Mouse (Mus musculus) liver, adult 2 months (tissue): ENCODE measurements at regions not wholly inside any gene's neighbourhood (a gene's known extent, or its start where the extent isn't known, plus 50 kb on each side); places are given as distances from the start of the nearest gene placed in this dataset.

Source experiments
- DNase-seq: peaks from one replicate; pipeline ENCODE4 v3.0.0-alpha.2; 2011; ENCODE audit warnings: low read depth, low spot score; ENCODE audit errors: extremely low read depth
- H3K27ac ChIP-seq: fragments of 200-500 bp; replicated peaks from 2 replicates; pipeline ENCODE4 v1.5.1; 2012; ENCODE audit warnings: low read depth, mild to moderate bottlenecking, control low read depth, inconsistent platforms, low read length; ENCODE audit not compliant: insufficient read depth
- H3K27me3 ChIP-seq: fragments of 200-500 bp; 2 replicates; pipeline ENCODE4 v1.6.1; 2012; ENCODE audit warnings: mild to moderate bottlenecking, moderate library complexity, low read length, inconsistent platforms; ENCODE audit not compliant: control insufficient read depth, insufficient read depth
- H3K36me3 ChIP-seq: fragments of 200-500 bp; 2 replicates; pipeline ENCODE4 v1.6.1; 2012; ENCODE audit warnings: low read length, inconsistent platforms; ENCODE audit not compliant: control insufficient read depth, insufficient read depth
- H3K4me1 ChIP-seq: fragments of 200-500 bp; 2 replicates; pipeline ENCODE4 v1.6.1; 2011; ENCODE audit warnings: low read length; ENCODE audit not compliant: control insufficient read depth, insufficient read depth
- H3K4me3 ChIP-seq: fragments of 200-500 bp; 2 replicates; pipeline ENCODE4 v1.5.1; 2011; ENCODE audit warnings: low read depth, mild to moderate bottlenecking, control low read depth, low read length, moderate library complexity; ENCODE audit not compliant: insufficient read depth
- H3K79me2 ChIP-seq: fragments of 200-500 bp; 2 replicates; pipeline ENCODE4 v1.6.1; 2012; ENCODE audit warnings: inconsistent platforms, mild to moderate bottlenecking, low read length, moderate library complexity; ENCODE audit not compliant: control insufficient read depth, insufficient read depth
- H3K9ac ChIP-seq: fragments of 200-500 bp; 2 replicates; pipeline ENCODE4 v1.6.1; 2012; ENCODE audit warnings: low read depth, mild to moderate bottlenecking, control low read depth, inconsistent platforms, low read length
- CTCF ChIP-seq: fragments of 200-500 bp; IDR thresholded peaks from 2 replicates; pipeline ENCODE4 v1.5.1; 2011; ENCODE audit warnings: low read depth, low read length, control low read depth
- POLR2A ChIP-seq: fragments of 200-500 bp; IDR thresholded peaks from 2 replicates; pipeline ENCODE4 v1.6.1; 2011; ENCODE audit warnings: low read length, control low read depth; ENCODE audit not compliant: insufficient read depth; ENCODE audit errors: extremely low read depth
- WGBS: fragments of 180-500 bp; shearing (Covaris S2); methylation state at CpG from one replicate; pipeline ENCODE4 v1.1.7; 2018; 5-methylcytosine and 5-hydroxymethylcytosine counted together

DNA sequence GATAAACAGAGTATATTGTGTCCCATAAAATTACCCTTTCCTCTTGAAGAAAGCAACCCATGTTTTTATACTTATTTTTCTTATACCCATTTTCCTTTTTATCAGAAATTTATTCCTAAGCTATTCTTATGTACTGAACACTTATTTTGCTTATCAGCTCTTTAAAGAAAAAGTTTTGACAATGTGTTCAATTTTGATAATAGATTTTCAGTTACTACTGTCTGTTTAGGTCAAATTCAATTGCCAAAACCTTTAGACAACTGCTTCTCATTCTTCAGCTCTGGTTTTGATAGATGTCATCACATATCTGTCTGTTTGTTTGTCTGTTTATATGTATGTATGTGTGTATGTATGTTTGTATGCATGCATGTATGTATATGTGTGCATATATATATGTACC is 117.8 kb upstream of the Hapln1 start:
- H3K79me2 ChIP-seq = no peaks in the 10 kb centered on the region
- no peaks in the 10 kb centered on the region for H3K36me3 ChIP-seq
- H3K27me3 ChIP-seq = no peaks in the 10 kb centered on the region
- H3K4me3 ChIP-seq = no peak overlapping the region
- no peak for DNase-seq
- TF ChIP-seq CTCF (no peak), POLR2A (no peak)
- H3K9ac ChIP-seq = no peak overlapping the region
- no peak overlapping the region for H3K27ac ChIP-seq
- no peaks in the 10 kb centered on the region for H3K4me1 ChIP-seq

DNA sequence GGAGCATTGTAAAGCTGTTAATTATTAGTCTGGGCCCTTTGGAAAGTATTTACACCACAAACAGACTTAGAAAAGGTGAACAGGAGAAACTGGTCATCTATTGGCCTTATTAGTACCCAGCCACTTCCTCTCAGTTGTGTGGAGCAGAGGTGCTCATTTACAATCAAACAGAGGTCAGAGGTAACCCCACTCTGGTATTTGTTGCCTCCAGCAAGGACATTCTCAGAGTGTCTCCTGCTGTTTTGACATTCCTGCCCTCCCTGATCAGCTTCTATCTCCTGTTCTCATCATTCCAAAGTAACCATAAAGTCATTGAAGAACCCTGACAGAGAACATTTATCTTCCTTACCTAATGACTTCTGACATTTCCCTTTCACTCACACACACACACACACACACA is 116.1 kb upstream of the Hapln1 start:
- no peak overlapping the region for H3K27ac ChIP-seq
- no peaks in the 10 kb centered on the region for H3K36me3 ChIP-seq
- no peak overlapping the region for H3K4me3 ChIP-seq
- H3K9ac ChIP-seq = no peak overlapping the region
- no peaks in the 10 kb centered on the region for H3K4me1 ChIP-seq
- H3K79me2 ChIP-seq = no peaks in the 10 kb centered on the region
- no peak for TF ChIP-seq POLR2A
- TF ChIP-seq CTCF = no peak
- DNase-seq = no peak
- no peaks in the 10 kb centered on the region for H3K27me3 ChIP-seq

DNA sequence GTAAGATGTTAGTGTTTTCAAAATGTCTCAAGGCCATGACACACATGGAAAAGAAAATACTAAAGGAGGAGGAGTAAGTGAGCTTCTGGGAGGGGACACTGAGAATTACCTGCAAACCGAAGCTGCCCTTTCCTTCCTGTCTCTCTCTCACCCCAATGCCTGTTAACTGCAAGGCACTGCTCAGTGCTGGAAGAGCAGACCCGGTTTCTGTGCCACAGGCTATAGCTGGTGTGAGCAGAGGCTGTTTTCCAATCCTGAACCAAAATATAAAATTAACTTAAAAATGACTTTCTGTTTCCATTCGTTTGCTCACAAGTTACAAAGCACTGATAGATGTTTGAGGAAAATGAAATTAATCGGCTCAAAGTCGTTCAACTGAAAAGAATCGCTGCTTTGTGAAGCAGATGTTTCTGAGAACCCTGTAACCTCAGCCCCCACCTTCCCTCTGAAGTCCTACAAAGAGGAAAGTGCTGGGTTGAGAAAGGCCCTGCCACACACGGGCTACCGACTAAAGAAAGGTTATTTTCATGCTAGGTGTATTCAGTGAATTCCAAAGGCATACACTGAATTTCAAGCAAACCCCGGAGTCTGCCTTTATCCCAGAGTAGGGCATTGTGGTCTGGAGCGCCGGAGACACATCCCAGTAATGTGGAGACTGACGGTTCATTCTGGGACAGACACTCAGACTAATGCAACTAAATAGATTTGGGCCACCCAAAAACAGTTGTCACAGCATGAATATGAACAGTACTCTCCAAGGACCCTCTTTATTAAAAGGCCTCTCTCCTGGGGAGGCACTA is 111.1 kb upstream of the Hapln1 start:
- Histone ChIP-seq H3K4me1 (no peaks in the 10 kb centered on the region), H3K27ac (no peak overlapping the region), H3K27me3 (no peaks in the 10 kb centered on the region), H3K36me3 (no peaks in the 10 kb centered on the region), H3K79me2 (no peaks in the 10 kb centered on the region), H3K9ac (no peak overlapping the region), H3K4me3 (no peak overlapping the region)
- 75% methylated on average over 12 of the region's 12 CpGs for WGBS
- no peak for DNase-seq
- TF ChIP-seq POLR2A (no peak), CTCF (no peak)

DNA sequence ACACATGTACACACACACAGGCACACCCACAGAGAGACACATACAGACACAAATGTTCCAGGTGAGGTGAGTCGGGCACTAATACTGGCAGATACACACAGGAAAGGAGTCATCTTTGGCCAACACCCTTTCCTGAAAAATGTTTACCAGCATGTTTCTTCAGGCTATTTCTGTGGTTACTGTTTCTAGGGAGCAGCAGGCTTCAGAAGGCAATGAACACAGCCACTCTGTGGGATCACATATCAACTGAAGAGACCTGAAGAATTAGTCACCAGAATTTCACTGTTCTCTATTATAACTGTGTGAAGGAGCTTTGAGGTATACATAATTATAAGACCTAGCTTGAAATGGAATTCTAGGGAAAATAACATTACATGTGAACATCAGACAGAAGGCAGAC is 94.7 kb upstream of the Hapln1 start:
- no peak overlapping the region for H3K27ac ChIP-seq
- H3K4me3 ChIP-seq = no peak overlapping the region
- no peaks in the 10 kb centered on the region for H3K27me3 ChIP-seq
- no peaks in the 10 kb centered on the region for H3K79me2 ChIP-seq
- H3K9ac ChIP-seq = no peak overlapping the region
- TF ChIP-seq POLR2A (no peak), CTCF (no peak)
- no peak for DNase-seq
- WGBS = 85% methylated on average over 1 of the region's 1 CpGs
- no peaks in the 10 kb centered on the region for H3K4me1 ChIP-seq
- H3K36me3 ChIP-seq = no peaks in the 10 kb centered on the region

DNA sequence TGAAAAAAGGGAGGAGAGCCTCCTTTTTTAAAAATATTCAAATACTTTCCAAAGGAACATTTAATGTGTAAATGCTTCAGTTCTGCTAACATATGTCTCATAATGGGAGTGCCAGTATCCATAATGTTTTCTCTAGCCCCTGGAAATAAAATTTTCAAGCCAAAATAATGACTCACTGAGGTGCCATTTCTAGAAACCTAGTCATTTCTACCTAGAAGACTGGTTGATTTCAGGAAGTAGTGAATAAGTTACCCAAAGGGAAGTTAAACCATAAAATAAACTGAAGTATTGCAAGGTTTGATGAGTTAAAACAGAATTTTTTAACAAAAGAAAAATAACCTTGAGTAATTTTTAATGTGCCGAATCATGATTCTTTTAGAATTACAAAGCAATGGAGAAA is 85.8 kb upstream of the Hapln1 start:
- no peak overlapping the region for H3K27ac ChIP-seq

DNA sequence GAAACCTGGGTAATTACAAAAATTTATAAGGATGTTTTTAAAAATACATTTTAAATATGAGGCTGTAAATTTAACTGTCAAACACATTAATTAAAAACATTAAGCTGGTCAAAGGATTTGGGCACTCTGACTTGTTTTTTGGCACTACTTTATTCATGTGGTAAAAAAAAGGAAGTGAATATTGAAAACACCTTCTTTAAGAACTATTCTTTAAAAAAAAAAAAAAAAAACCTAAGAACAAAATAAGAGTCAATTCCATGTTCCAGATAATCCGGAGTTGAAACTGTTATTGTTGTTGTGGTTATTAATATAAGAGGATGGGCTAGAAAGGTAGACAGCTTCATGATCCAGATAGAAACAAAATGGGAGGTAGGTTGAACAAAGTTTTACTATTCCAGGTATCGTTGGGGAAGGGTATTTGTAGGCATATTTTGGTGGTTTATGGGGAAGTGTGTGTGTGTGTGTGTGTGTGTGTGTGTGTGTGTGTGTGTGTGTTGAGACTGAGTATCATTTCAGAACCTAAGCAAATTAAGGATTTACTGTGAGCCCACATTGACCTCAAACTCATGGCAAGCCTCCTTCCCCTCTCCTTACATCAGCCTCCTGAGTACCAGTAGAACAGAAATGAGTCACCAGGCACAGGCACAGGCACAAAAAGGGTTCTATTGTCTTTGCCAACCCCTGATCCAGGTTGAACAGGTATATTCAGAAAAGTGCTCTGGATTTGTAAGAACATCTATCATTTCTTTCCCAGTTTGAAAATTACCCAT is 85.2 kb upstream of the Hapln1 start:
- Histone ChIP-seq H3K79me2 (no peaks in the 10 kb centered on the region), H3K36me3 (no peaks in the 10 kb centered on the region), H3K9ac (no peak overlapping the region), H3K4me3 (no peak overlapping the region), H3K27ac (no peak overlapping the region), H3K27me3 (no peaks in the 10 kb centered on the region), H3K4me1 (no peaks in the 10 kb centered on the region)
- TF ChIP-seq POLR2A (no peak), CTCF (no peak)
- no peak for DNase-seq
- 75% methylated on average over 2 of the region's 2 CpGs for WGBS

More for the DNA sequence above, 85.8 kb upstream of the Hapln1 start:
- H3K9ac ChIP-seq = no peak overlapping the region
- H3K36me3 ChIP-seq = no peaks in the 10 kb centered on the region
- DNase-seq = no peak
- 97% methylated on average over 1 of the region's 1 CpGs for WGBS
- no peak overlapping the region for H3K4me3 ChIP-seq
- H3K27me3 ChIP-seq = no peaks in the 10 kb centered on the region
- H3K79me2 ChIP-seq = no peaks in the 10 kb centered on the region
- H3K4me1 ChIP-seq = no peaks in the 10 kb centered on the region
- TF ChIP-seq CTCF (no peak), POLR2A (no peak)
